Mouse (Mus musculus) megakaryocyte, embryonic 14.5 days (primary cell): ENCODE measurements around the gene Ccpg1.

Experiments used
- FLI1 ChIP-seq: IDR thresholded peaks from 2 replicates; pipeline ENCODE4 v1.6.1; 2012; ENCODE audit warnings: low read length, inconsistent platforms, mixed read lengths
- GATA1 ChIP-seq: IDR thresholded peaks from 3 replicates; pipeline ENCODE4 v1.6.1; 2012; ENCODE audit warnings: mixed read lengths, low read length, inconsistent platforms, borderline replicate concordance

GRCm38 (mm10) chr9:72985250-72986220 is at the start of gene Ccpg1, which contains the start of gene Ccpg1os:
- TF ChIP-seq GATA1 = no peak
- peak; percentile 53; the same call in 1 of the 2 replicates for TF ChIP-seq FLI1
